Mouse (Mus musculus): ENCODE data around the gene Vmn2r53. TPM values are rescaled to one million over a fixed set of nuclear protein-coding genes. Genes with fewer than 3 reads are reported as not detected.

The Vmn2r53 gene
- total RNA-seq (2023) = under 1 TPM; 0.04 TPM

DNA sequence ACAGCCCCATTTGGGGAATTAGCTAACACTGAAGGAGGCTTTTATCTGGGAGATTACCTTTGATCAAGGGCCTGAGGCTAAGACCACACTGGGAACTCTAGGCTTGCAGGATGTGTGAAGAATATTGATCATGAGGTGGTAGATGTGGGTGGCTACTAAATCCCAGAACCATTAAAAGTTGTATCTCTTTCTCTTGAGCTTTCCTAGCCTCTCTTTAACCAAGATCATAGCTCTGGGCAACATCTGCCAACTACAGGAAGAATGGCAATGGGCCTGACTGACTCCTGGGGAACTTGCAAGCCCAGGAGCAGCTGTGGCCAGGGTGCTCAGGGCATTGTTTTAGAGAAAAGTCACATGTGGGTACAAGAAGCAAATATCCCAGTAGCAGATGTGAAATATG, at the start of gene Vmn2r53:
TSS of gene Vmn2r53 (minus strand) at position 101 of the 400 bp plus-strand sequence.

DNA sequence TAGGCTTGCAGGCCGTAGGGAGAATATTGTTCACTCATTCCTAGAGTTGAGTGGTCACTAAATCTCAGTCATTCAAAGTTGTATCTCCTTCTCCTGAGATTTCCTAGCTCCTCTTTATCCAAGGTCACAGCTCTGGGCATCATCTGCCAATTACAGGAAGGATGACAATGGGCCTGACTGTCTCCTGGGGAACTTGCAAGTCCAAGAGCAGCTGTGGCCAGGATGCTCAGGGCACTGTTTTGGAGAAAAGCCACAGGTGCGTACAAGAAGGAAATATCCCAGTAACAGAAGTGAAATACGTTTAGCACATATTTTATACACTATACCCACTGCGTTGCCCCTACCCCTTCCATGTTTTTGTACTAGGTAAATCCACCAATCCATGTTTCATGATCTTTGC, 31.6 kb upstream of the Vmn2r53 start, which contains the start of gene Vmn2r54:
TSS of gene Vmn2r54 (minus strand) at position 101 of the 400 bp plus-strand sequence.

Other genes starting within 250 kb of the Vmn2r53 start
- gene Vmn1r84, start 239.5 kb downstream of the Vmn2r53 start, total RNA-seq (2023) = not detected
- under 1 TPM in 1 of 2 experiments, not detected in 1; 0.35 TPM for gene Zfp551, start 186.0 kb downstream of the Vmn2r53 start, total RNA-seq (2023)
- gene Zfp606, start 130.5 kb downstream of the Vmn2r53 start, total RNA-seq (2023) = 1 to 10 TPM; 1.4 to 2.1 TPM
- gene 2900092C05Rik, start 96.3 kb downstream of the Vmn2r53 start, total RNA-seq (2023) = not detected
- gene Vmn2r54, start 31.5 kb upstream of the Vmn2r53 start, total RNA-seq (2023) = not detected
- not detected for gene Vmn2r55, start 76.2 kb upstream of the Vmn2r53 start, total RNA-seq (2023)
- not detected for gene Vmn2r56, start 126.2 kb upstream of the Vmn2r53 start, total RNA-seq (2023)
- 1 to 10 TPM; 1.3 to 2.1 TPM for gene Zscan18, start 194.8 kb upstream of the Vmn2r53 start, total RNA-seq (2023)
- gene Zfp329, start 210.1 kb upstream of the Vmn2r53 start, total RNA-seq (2023) = 1 to 10 TPM; 3.9 to 4.4 TPM
- 10 to 100 TPM; 23.4 to 24.6 TPM for gene Zfp110, start 226.0 kb upstream of the Vmn2r53 start, total RNA-seq (2023)